Mouse (Mus musculus) CH12.LX (cell line): Measurements from ENCODE around the gene Ptprm.

Experiments
- CTCF ChIP-seq, 2 experiments: IDR thresholded peaks in 1 of 2; conservative IDR thresholded peaks in 1 of 2; 2 replicates each; pipeline ENCODE4 v1.5.1; 2011 to 2012; ENCODE audit warnings: low read depth in 2 of 2, low read length in 2 of 2, improper control_type of control experiment in 1 of 2, inconsistent platforms in 1 of 2, mild to moderate bottlenecking in 1 of 2, moderate library complexity in 1 of 2
- EP300 ChIP-seq: IDR thresholded peaks from 2 replicates; pipeline ENCODE4 v1.6.1; 2011; ENCODE audit warnings: low read length, improper control_type of control experiment
- HCFC1 ChIP-seq: IDR thresholded peaks from 2 replicates; pipeline ENCODE4 v1.6.1; 2012; ENCODE audit warnings: low read depth, mild to moderate bottlenecking, inconsistent platforms, low read length, improper control_type of control experiment
- POLR2AphosphoS2 ChIP-seq: IDR thresholded peaks from 2 replicates; pipeline ENCODE4 v1.6.1; 2011; ENCODE audit warnings: low read depth, low read length, improper control_type of control experiment

DNA sequence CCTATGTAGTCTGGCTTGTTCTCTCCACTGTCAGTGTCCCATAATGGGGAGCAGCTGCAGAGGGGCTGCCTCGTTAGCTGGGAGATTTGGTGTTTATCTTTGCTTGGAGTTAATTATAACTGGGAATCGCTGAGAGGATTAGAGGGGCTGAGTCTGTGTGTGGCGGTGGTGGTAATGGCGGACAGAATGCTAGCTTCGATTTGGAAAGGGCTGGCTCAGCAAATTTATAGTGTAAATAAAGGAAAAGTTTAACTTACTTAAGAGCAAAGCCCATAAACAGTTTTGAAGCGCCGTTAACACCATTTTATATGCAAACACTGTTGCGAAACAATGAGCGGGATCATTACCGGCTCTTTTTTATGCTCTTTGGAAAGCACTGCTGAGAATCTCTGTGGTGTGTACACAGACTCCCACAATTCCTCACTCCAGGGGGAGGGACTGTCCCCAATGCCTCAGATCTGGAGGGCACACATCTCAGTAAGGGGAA, 597.2 kb downstream of the Ptprm start:
- TF ChIP-seq POLR2AphosphoS2 (no peak), HCFC1 (no peak), CTCF (conservative IDR thresholded peaks at IDR 0.05 in 1 of 2, IDR thresholded peaks at IDR 0.05 in 1 of 2; ENCODE audit: low read depth in 2 of 2, low read length in 2 of 2) (no peak), EP300 (no peak)
